Mouse (Mus musculus) MEL (cell line): ENCODE results near the gene P3h3. TPM values are rescaled to one million over a fixed set of nuclear protein-coding genes. Genes with fewer than 3 reads are reported as not detected.

ENCODE experiments used
- DNase-seq: peaks from one replicate; pipeline ENCODE4 v3.0.0; 2011; ENCODE audit warnings: low read depth, low spot score
- H3K27ac ChIP-seq: 2 replicates; pipeline ENCODE4 v1.5.1; 2012; ENCODE audit warnings: low read depth, mild to moderate bottlenecking, control low read depth, low read length, moderate library complexity; ENCODE audit not compliant: control insufficient read depth
- H3K27me3 ChIP-seq, 2 experiments: fragments of 150-350 bp in 1 of 2; sonication (generic) in 1 of 2; 2 replicates each; pipeline ENCODE4 v1.6.1; 2012; ENCODE audit warnings: low read length in 2 of 2, mild to moderate bottlenecking in 2 of 2, improper control_type of control experiment in 1 of 2, moderate library complexity in 1 of 2; ENCODE audit not compliant: insufficient read depth in 2 of 2, control insufficient read depth in 1 of 2
- H3K36me3 ChIP-seq, 2 experiments: 2 replicates each; pipeline ENCODE4 v1.6.1; 2012 to 2014; ENCODE audit warnings: low read length in 2 of 2, improper control_type of control experiment in 1 of 2, inconsistent platforms in 1 of 2, mild to moderate bottlenecking in 1 of 2; ENCODE audit not compliant: insufficient read depth in 2 of 2, control insufficient read depth in 1 of 2
- H3K4me1 ChIP-seq, 2 experiments: fragments of 150-350 bp in 1 of 2; sonication (generic) in 1 of 2; 2 replicates each; pipeline ENCODE4 v1.6.1; 2012; ENCODE audit warnings: low read length in 2 of 2, improper control_type of control experiment in 1 of 2, mild to moderate bottlenecking in 1 of 2; ENCODE audit not compliant: insufficient read depth in 2 of 2, control insufficient read depth in 1 of 2
- H3K4me3 ChIP-seq, 2 experiments: fragments of 150-350 bp in 1 of 2; sonication (generic) in 1 of 2; 2 replicates each; pipeline ENCODE4 v1.5.1; 2012; ENCODE audit warnings: low read depth in 2 of 2, low read length in 2 of 2, mild to moderate bottlenecking in 2 of 2, moderate library complexity in 2 of 2, control low read depth in 1 of 2, improper control_type of control experiment in 1 of 2; ENCODE audit not compliant: control insufficient read depth in 1 of 2, insufficient read depth in 1 of 2
- H3K79me2 ChIP-seq: 2 replicates; pipeline ENCODE4 v1.6.1; 2012; ENCODE audit warnings: mild to moderate bottlenecking, low read length, moderate library complexity; ENCODE audit not compliant: control insufficient read depth, poor library complexity, insufficient read depth
- H3K9ac ChIP-seq: 2 replicates; pipeline ENCODE4 v1.6.1; 2012; ENCODE audit warnings: low read depth, mild to moderate bottlenecking, control low read depth, low read length, moderate library complexity; ENCODE audit not compliant: control insufficient read depth, poor library complexity, severe bottlenecking
- H3K9me3 ChIP-seq: fragments of 150-350 bp; sonication (generic); replicated peaks from 2 replicates; pipeline ENCODE4 v1.6.1; 2012; ENCODE audit warnings: mild to moderate bottlenecking, low read length, improper control_type of control experiment, moderate library complexity; ENCODE audit not compliant: insufficient read depth
- BHLHE40 ChIP-seq: IDR thresholded peaks from 2 replicates; pipeline ENCODE4 v1.6.1; 2012; ENCODE audit warnings: low read depth, mild to moderate bottlenecking, inconsistent platforms, low read length, improper control_type of control experiment, borderline replicate concordance
- CTCF ChIP-seq, 3 experiments: IDR thresholded peaks in 2 of 3; conservative IDR thresholded peaks in 1 of 3; 2 replicates each; pipeline ENCODE4 v1.5.1; 2011 to 2012; ENCODE audit warnings: low read length in 3 of 3, low read depth in 2 of 3, mild to moderate bottlenecking in 2 of 3, improper control_type of control experiment in 1 of 3, inconsistent platforms in 1 of 3, mixed read lengths in 1 of 3, moderate library complexity in 1 of 3; ENCODE audit not compliant: control insufficient read depth in 1 of 3, insufficient read depth in 1 of 3, poor library complexity in 1 of 3, severe bottlenecking in 1 of 3
- EP300 ChIP-seq, 2 experiments: IDR thresholded peaks; 2 replicates each; pipeline ENCODE4 v1.6.1; 2011; ENCODE audit warnings: improper control_type of control experiment in 2 of 2, low read length in 2 of 2, low read depth in 1 of 2, mild to moderate bottlenecking in 1 of 2
- GATA1 ChIP-seq: IDR thresholded peaks from 2 replicates; pipeline ENCODE4 v1.6.1; 2011; ENCODE audit warnings: low read depth, low read length, improper control_type of control experiment
- HCFC1 ChIP-seq: IDR thresholded peaks from 2 replicates; pipeline ENCODE4 v1.6.1; 2012; ENCODE audit warnings: low read depth, mild to moderate bottlenecking, inconsistent platforms, low read length, improper control_type of control experiment, moderate library complexity
- MAFK ChIP-seq: IDR thresholded peaks from 2 replicates; pipeline ENCODE4 v1.6.1; 2011; ENCODE audit warnings: low read depth, mild to moderate bottlenecking, low read length, improper control_type of control experiment, borderline replicate concordance
- MEF2A ChIP-seq: IDR thresholded peaks from 2 replicates; pipeline ENCODE4 v1.6.1; 2014; ENCODE audit warnings: low read depth, mild to moderate bottlenecking, inconsistent platforms, low read length, improper control_type of control experiment; ENCODE audit not compliant: poor library complexity, insufficient replicate concordance, severe bottlenecking; ENCODE audit errors: extremely low read depth
- MYB ChIP-seq: IDR thresholded peaks from 2 replicates; pipeline ENCODE4 v1.6.1; 2011; ENCODE audit warnings: mild to moderate bottlenecking, low read depth, low read length, improper control_type of control experiment
- POLR2A ChIP-seq, 2 experiments: IDR thresholded peaks; 2 replicates each; pipeline ENCODE4 v1.6.1; 2011 to 2012; ENCODE audit warnings: low read length in 2 of 2, mild to moderate bottlenecking in 2 of 2, control low read depth in 1 of 2, improper control_type of control experiment in 1 of 2, low read depth in 1 of 2, moderate library complexity in 1 of 2; ENCODE audit not compliant: control insufficient read depth in 1 of 2, insufficient read depth in 1 of 2, poor library complexity in 1 of 2
- POLR2AphosphoS2 ChIP-seq: IDR thresholded peaks from 2 replicates; pipeline ENCODE4 v1.6.1; 2011; ENCODE audit warnings: low read length, improper control_type of control experiment
- TAL1 ChIP-seq: IDR thresholded peaks from 2 replicates; pipeline ENCODE4 v1.6.1; 2012; ENCODE audit warnings: mild to moderate bottlenecking, inconsistent platforms, low read length, moderate library complexity, mixed read lengths
- TBP ChIP-seq: IDR thresholded peaks from 2 replicates; pipeline ENCODE4 v1.8.0; 2011; ENCODE audit warnings: low read depth, low read length, improper control_type of control experiment
- UBTF ChIP-seq: IDR thresholded peaks from 2 replicates; pipeline ENCODE4 v1.6.1; 2012; ENCODE audit warnings: low read depth, mild to moderate bottlenecking, inconsistent platforms, low read length, improper control_type of control experiment, moderate library complexity, borderline replicate concordance; ENCODE audit not compliant: insufficient read depth
- USF2 ChIP-seq, 2 experiments: IDR thresholded peaks; 2 replicates each; pipeline ENCODE4 v1.6.1; 2011 to 2012; ENCODE audit warnings: improper control_type of control experiment in 2 of 2, low read length in 2 of 2, borderline replicate concordance in 1 of 2, inconsistent platforms in 1 of 2, low read depth in 1 of 2, mild to moderate bottlenecking in 1 of 2; ENCODE audit not compliant: insufficient read depth in 1 of 2
- ZNF384 ChIP-seq: IDR thresholded peaks from 2 replicates; pipeline ENCODE4 v1.6.1; 2012; ENCODE audit warnings: low read depth, mild to moderate bottlenecking, inconsistent platforms, low read length, improper control_type of control experiment
- polyA plus RNA-seq, 2 experiments: library from polyadenylated mRNA; stranded (reverse) in 1 of 2; unstranded in 1 of 2; fragments of >175 nt in 1 of 2; fragments of >200 nt in 1 of 2; gene quantifications; 2 replicates each; pipeline versions ENCODE4 v1.2.1 to v1.2.4; 2012; ENCODE audit warnings: low replicate concordance in 2 of 2, low read depth in 1 of 2; ENCODE audit not compliant: insufficient read length in 2 of 2, insufficient read depth in 1 of 2, missing spikeins in 1 of 2
- total RNA-seq: library from RNA; depleted of rRNA; stranded (reverse); fragments of 300-350 nt; gene quantifications from 2 replicates; pipeline ENCODE4 v1.2.3, GENCODE M21; 2012

Gene P3h3
- total and polyA plus RNA-seq, 3 experiments = 0.23 to 2.1 TPM; not detected in 1

- Histone ChIP-seq H3K27me3 (peaks cover 6 to 7% of the 10 kb centered on the region in 2 experiments), H3K9me3 (no peaks in the 10 kb centered on the region), H3K27ac (no peak overlapping the region), H3K4me1 (peaks cover 0 to 3% of the 10 kb centered on the region in 2 experiments; a peak in 1 of 4 replicates), H3K9ac (no peak overlapping the region), H3K4me3 (no peak overlapping the region), H3K36me3 (no peaks in the 10 kb centered on the region), H3K79me2 (no peaks in the 10 kb centered on the region)
- DNase-seq = no peak
- TF ChIP-seq TBP (no peak), ZNF384 (no peak), CTCF (IDR thresholded peaks at IDR 0.05 in 2 of 3, conservative IDR thresholded peaks at IDR 0.05 in 1 of 3; ENCODE audit: control insufficient read depth in 1 of 3, insufficient read depth in 1 of 3, low read depth in 2 of 3, low read length in 3 of 3, poor library complexity in 1 of 3, severe bottlenecking in 1 of 3) (no peak), MYB (no peak), MAFK (no peak), EP300 (IDR thresholded peaks at IDR 0.05; ENCODE audit: low read depth in 1 of 2, low read length in 2 of 2) (no peak), HCFC1 (no peak), USF2 (IDR thresholded peaks at IDR 0.05; ENCODE audit: borderline replicate concordance in 1 of 2, insufficient read depth in 1 of 2, low read depth in 1 of 2, low read length in 2 of 2) (no peak), TAL1 (no peak), UBTF (no peak), POLR2AphosphoS2 (no peak), GATA1 (no peak)
Observed at GRCm38 (mm10) chr6:124857840-124858530, 433 bp upstream of the P3h3 start.

DNA sequence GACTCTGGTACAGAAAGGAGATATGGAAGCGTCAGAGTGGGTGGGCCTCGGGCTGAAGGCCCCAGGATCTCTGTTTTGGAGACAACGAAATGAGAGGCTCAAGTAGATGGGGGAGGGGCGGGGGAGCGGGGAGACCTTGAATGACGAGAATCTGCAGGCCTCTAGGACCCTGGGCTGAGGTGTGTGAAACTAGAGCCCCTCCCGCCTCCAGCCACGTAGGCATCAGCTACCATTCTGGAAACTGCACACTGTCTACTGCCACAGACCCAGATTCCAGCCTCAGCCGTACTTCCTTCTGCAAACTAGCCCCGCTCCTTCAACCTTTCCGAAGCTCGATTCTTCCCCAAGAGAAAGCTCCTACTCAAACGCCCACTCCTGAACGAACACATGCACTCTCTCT is 1.2 kb downstream of the P3h3 start:
- Histone ChIP-seq H3K9ac (peak overlapping the region; percentile 19; the same call in 1 of the 2 replicates), H3K79me2 (no peaks in the 10 kb centered on the region), H3K9me3 (no peaks in the 10 kb centered on the region), H3K27me3 (peaks cover 7 to 9% of the 10 kb centered on the region in 2 experiments), H3K27ac (no peak overlapping the region), H3K4me3 (peak overlapping the region; percentile 24 to 45), H3K36me3 (no peaks in the 10 kb centered on the region)
- TF ChIP-seq TBP = no peak
- TF ChIP-seq MEF2A = no peak
- no peak for TF ChIP-seq BHLHE40
- TF ChIP-seq POLR2AphosphoS2 = no peak
- no peak for TF ChIP-seq HCFC1
- TF ChIP-seq POLR2A (IDR thresholded peaks at IDR 0.05; ENCODE audit: control insufficient read depth in 1 of 2, insufficient read depth in 1 of 2, low read depth in 1 of 2, low read length in 2 of 2, poor library complexity in 1 of 2) = no peak
- TF ChIP-seq, all 39 proteins: peak for 0
- peak; percentile 21 for DNase-seq
- peaks cover 0 to 3% of the 10 kb centered on the region in 2 experiments; a peak in 1 of 4 replicates for H3K4me1 ChIP-seq
